Mouse (Mus musculus) neural tube, embryonic 14.5 days (tissue): ENCODE data around the gene Gm20388. TPM values are rescaled to one million over a fixed set of nuclear protein-coding genes. Genes with fewer than 3 reads are reported as not detected.
"Not testable (repeated sequence)": the region's sequence is repeated elsewhere in the genome, so short reads cannot be mapped to it uniquely, and the experiment has no call there.

Source experiments
- ATAC-seq: fragments of 200-750 bp; cut with Nextera tagmentation; 2 replicates; pipeline ENCODE4 v1.8.0; 2017; ENCODE audit warnings: low read depth, mild to moderate bottlenecking, moderate TSS enrichment, moderate library complexity
- H3K27ac ChIP-seq: fragments of 300-500 bp; sonication (generic); 2 replicates; pipeline ENCODE4 v1.5.1; 2014; ENCODE audit warnings: low read depth, mild to moderate bottlenecking, control low read depth, low read length, moderate library complexity, mixed read lengths
- H3K27me3 ChIP-seq: fragments of 300-500 bp; sonication (generic); 2 replicates; pipeline ENCODE4 v1.6.1; 2014; ENCODE audit warnings: low read length; ENCODE audit not compliant: control insufficient read depth, insufficient read depth
- H3K36me3 ChIP-seq: fragments of 300-500 bp; sonication (generic); 2 replicates; pipeline ENCODE4 v1.6.1; 2014; ENCODE audit warnings: low read length, mixed read lengths; ENCODE audit not compliant: control insufficient read depth, insufficient read depth
- H3K4me1 ChIP-seq: fragments of 300-500 bp; sonication (generic); 2 replicates; pipeline ENCODE4 v1.6.1; 2014; ENCODE audit warnings: low read length; ENCODE audit not compliant: control insufficient read depth, insufficient read depth
- H3K4me2 ChIP-seq: fragments of 300-500 bp; sonication (generic); 2 replicates; pipeline ENCODE4 v1.6.1; 2014; ENCODE audit warnings: mild to moderate bottlenecking, low read depth, low read length, control low read depth
- H3K4me3 ChIP-seq: fragments of 300-500 bp; sonication (generic); 2 replicates; pipeline ENCODE4 v1.5.1; 2014; ENCODE audit warnings: low read depth, low read length, control low read depth, mixed read lengths
- H3K9ac ChIP-seq: fragments of 300-500 bp; sonication (generic); replicated peaks from 2 replicates; pipeline ENCODE4 v1.6.1; 2014; ENCODE audit warnings: low read depth, mild to moderate bottlenecking, control low read depth, low read length, mixed read lengths
- H3K9me3 ChIP-seq: fragments of 300-500 bp; sonication (generic); 2 replicates; pipeline ENCODE4 v1.6.1; 2016; ENCODE audit warnings: low read length; ENCODE audit not compliant: control insufficient read depth
- WGBS: fragments of 180-500 bp; shearing (Covaris S2); extraction: QIAGEN DNeasy Blood & Tissue Kit; methylation state at CpG from one replicate; pipeline ENCODE4 v1.1.7; 2014; 5-methylcytosine and 5-hydroxymethylcytosine counted together
- polyA plus RNA-seq: library from polyadenylated mRNA; unstranded; fragments of >200 nt; fragmentation: Nextera tagmentation; extraction: Ambion mirVana; gene quantifications from 2 replicates; pipeline ENCODE4 v1.2.1, GENCODE M21; 2014

Gene Gm20388
- polyA plus RNA-seq, 1 experiment from 2014 or later: 10.3 TPM

- H3K9ac ChIP-seq: peak within 1 kb of the TSS; percentile 95
- WGBS: 1% methylated on average over 56 of the region's 63 CpGs
Observed at GRCm38 (mm10) chr8:123514781-123515539, 3604.3 kb downstream of the Gm20388 start, which contains the start of gene Dbndd1. Dbndd1 (minus strand) TSS chr8:123515463.

GRCm38 (mm10) chr8:123515540-123515897 lies 3604.9 kb downstream of the Gm20388 start:
- Histone ChIP-seq H3K27me3 (no peaks in the 10 kb centered on the region), H3K9ac (no peak overlapping the region), H3K4me1 (peaks cover 20% of the 10 kb centered on the region), H3K36me3 (no peaks in the 10 kb centered on the region; the same call in 1 of the 2 replicates), H3K27ac (peak overlapping the region; percentile 44; the same call in 1 of the 2 replicates), H3K9me3 (no peaks in the 10 kb centered on the region), H3K4me2 (peak overlapping the region; percentile 84), H3K4me3 (peak overlapping the region; percentile 70)
- WGBS: under 1% methylated on average over 8 of the region's 11 CpGs
- ATAC-seq: no peak; the same call in 1 of the 2 replicates

More at GRCm38 (mm10) chr8:123514781-123515539, 3604.3 kb downstream of the Gm20388 start, which contains the start of gene Dbndd1:
- H3K4me3 ChIP-seq: peak within 1 kb of the TSS; percentile 70
- peaks cover 20% of the 10 kb centered on the region for H3K4me1 ChIP-seq
- ATAC-seq: peak; percentile 69
- no peaks in the 10 kb centered on the region for H3K27me3 ChIP-seq
- no peaks in the 10 kb centered on the region; the same call in 1 of the 2 replicates for H3K36me3 ChIP-seq
- peak within 1 kb of the TSS; percentile 89 for H3K27ac ChIP-seq
- H3K9me3 ChIP-seq: no peaks in the 10 kb centered on the region
- peak within 1 kb of the TSS; percentile 84 for H3K4me2 ChIP-seq

- ATAC-seq: no peak
- Histone ChIP-seq H3K4me1 (peaks cover 20% of the 10 kb centered on the region), H3K27ac (no peak overlapping the region)
Observed at GRCm38 (mm10) chr8:123516596-123516995, 3606.0 kb downstream of the Gm20388 start.

GRCm38 (mm10) chr8:123518172-123518571 lies 3607.5 kb downstream of the Gm20388 start:
- ATAC-seq: no peak
- whole genome bisulfite sequencing: 38% methylated on average over 10 of the region's 10 CpGs

More at GRCm38 (mm10) chr8:123516596-123516995, 3606.0 kb downstream of the Gm20388 start:
- no peaks in the 10 kb centered on the region for H3K27me3 ChIP-seq
- H3K4me3 ChIP-seq: no peak overlapping the region
- no peak overlapping the region for H3K4me2 ChIP-seq
- H3K36me3 ChIP-seq: no peaks in the 10 kb centered on the region; the same call in 1 of the 2 replicates
- 28% methylated on average over 2 of the region's 2 CpGs for WGBS
- no peak overlapping the region for H3K9ac ChIP-seq
- H3K9me3 ChIP-seq: no peaks in the 10 kb centered on the region

GRCm38 (mm10) chr8:123518667-123519066 lies 3608.0 kb downstream of the Gm20388 start, which contains the start of gene Gas8:
Gas8 (plus strand) TSS chr8:123518834.
- peak within 1 kb of the TSS; percentile 13; the same call in 1 of the 2 replicates for H3K27ac ChIP-seq
- peak; percentile 90 for ATAC-seq
- H3K36me3 ChIP-seq: peaks cover 8% of the 10 kb centered on the region
- H3K4me2 ChIP-seq: peak within 1 kb of the TSS; percentile 85
- peak within 1 kb of the TSS; percentile 49 for H3K9ac ChIP-seq
- peaks cover 7% of the 10 kb centered on the region for H3K4me1 ChIP-seq
- H3K9me3 ChIP-seq: no peaks in the 10 kb centered on the region
- WGBS: 0% methylated on average over 20 of the region's 20 CpGs
- H3K27me3 ChIP-seq: no peaks in the 10 kb centered on the region
- H3K4me3 ChIP-seq: peak within 1 kb of the TSS; percentile 40

More at GRCm38 (mm10) chr8:123518172-123518571, 3607.5 kb downstream of the Gm20388 start:
- H3K9me3 ChIP-seq: no peaks in the 10 kb centered on the region
- peaks cover 4% of the 10 kb centered on the region for H3K36me3 ChIP-seq
- H3K27ac ChIP-seq: no peak overlapping the region
- H3K4me2 ChIP-seq: peak overlapping the region; percentile 85
- 0 out of 2 replicates have a peak overlapping the region, but pooled peaks have one; percentile 49 for H3K9ac ChIP-seq
- no peaks in the 10 kb centered on the region for H3K27me3 ChIP-seq
- H3K4me3 ChIP-seq: peak overlapping the region; percentile 40; the same call in 1 of the 2 replicates
- peaks cover 11% of the 10 kb centered on the region for H3K4me1 ChIP-seq

GRCm38 (mm10) chr8:123520048-123520447 lies 3609.4 kb downstream of the Gm20388 start:
- H3K9ac ChIP-seq, ATAC-seq, H3K27ac ChIP-seq, H3K4me3 ChIP-seq, H3K4me2 ChIP-seq, H3K27me3 ChIP-seq, H3K9me3 ChIP-seq, H3K4me1 ChIP-seq: not testable (repeated sequence)
- peaks cover 16% of the 10 kb centered on the region for H3K36me3 ChIP-seq
- WGBS: 96% methylated on average over 1 of the region's 1 CpGs

GRCm38 (mm10) chr8:123527720-123528489 lies 3617.3 kb downstream of the Gm20388 start:
- Histone ChIP-seq H3K4me3 (no peak overlapping the region), H3K9me3 (no peaks in the 10 kb centered on the region), H3K27me3 (no peaks in the 10 kb centered on the region), H3K36me3 (peaks cover 73% of the 10 kb centered on the region), H3K9ac (no peak overlapping the region), H3K4me1 (no peaks in the 10 kb centered on the region), H3K4me2 (no peak overlapping the region), H3K27ac (no peak overlapping the region)
- WGBS: 94% methylated on average over 25 of the region's 25 CpGs
- ATAC-seq: no peak

- Histone ChIP-seq H3K4me3 (no peak overlapping the region), H3K36me3 (peaks cover 36% of the 10 kb centered on the region), H3K9me3 (no peaks in the 10 kb centered on the region), H3K27ac (no peak overlapping the region), H3K4me2 (no peak overlapping the region), H3K27me3 (no peaks in the 10 kb centered on the region), H3K9ac (no peak overlapping the region), H3K4me1 (no peaks in the 10 kb centered on the region)
- WGBS: 92% methylated on average over 9 of the region's 9 CpGs
- no peak for ATAC-seq
Observed at GRCm38 (mm10) chr8:123536242-123536989, 3625.8 kb downstream of the Gm20388 start.
